Mouse (Mus musculus): ENCODE measurements around the gene Exosc8. TPM values are rescaled to one million over a fixed set of nuclear protein-coding genes. Genes with fewer than 3 reads are reported as not detected.

The Exosc8 gene
- 10 to 100 TPM; 17.8 to 19.3 TPM for total RNA-seq (2021)
- long read RNA-seq, experiment 1, transcript Exosc8-201 (11 exons, 1,300 nt), result major isoform, 11 of 17 reads
- long read RNA-seq, experiment 1, partial matches to known transcripts, result 2 of 17 reads
- long read RNA-seq, experiment 1, other reads (novel, unspliced or antisense), result 4 of 17 reads
- long read RNA-seq, experiment 2, transcript Exosc8-201 (11 exons, 1,300 nt), result major isoform, 8 of 10 reads
- long read RNA-seq, experiment 2, partial matches to known transcripts, result 1 of 10 reads
- long read RNA-seq, experiment 2, other reads (novel, unspliced or antisense), result 1 of 10 reads

DNA sequence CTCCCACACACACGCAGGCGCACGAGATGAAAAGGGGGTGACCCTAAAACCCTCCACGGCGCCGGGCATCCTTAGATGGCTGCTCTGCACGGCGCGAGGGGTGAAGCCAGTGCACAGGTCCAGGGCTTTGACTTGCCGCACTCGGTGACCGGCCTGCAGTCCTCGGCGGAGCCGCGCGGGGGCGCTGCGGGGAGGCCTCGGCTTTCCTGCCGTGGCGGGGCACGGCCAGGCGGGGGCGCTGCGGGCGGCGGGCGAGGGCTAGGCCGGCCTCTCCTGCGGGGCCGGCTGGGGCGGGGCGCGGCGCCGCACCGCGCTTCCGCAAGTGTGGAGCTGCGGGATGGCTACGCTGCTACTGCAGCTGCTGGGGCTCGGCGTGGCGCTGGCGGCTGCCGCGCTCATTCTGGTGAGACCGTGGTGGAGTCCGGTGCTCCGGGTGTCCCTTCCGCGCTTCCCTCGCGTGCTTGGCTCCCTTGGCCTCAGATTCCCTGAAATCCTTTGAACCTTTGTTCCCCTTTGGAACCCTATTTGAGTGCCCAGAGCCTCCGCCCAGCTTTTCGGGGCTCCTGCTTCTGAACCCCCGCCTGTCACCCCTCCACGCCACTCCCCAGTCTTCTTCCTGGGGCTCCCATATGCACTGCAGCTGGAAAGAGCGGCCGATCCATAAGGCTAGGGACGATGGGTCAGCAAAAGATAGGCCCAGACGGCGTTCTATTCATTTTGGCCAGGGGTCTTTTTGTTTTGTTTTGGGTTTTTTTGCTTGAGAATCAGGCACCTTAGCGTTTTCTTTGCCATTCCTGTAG, at the start of gene Exosc8, which contains the start of gene Alg5:
Gene Exosc8, minus strand, starts transcription at position 147 of the 800 bp plus-strand sequence.
Gene Alg5, plus strand, starts transcription at position 293 of the 800 bp plus-strand sequence.
- DNase-seq, result peak; percentile 88 to 97

DNA sequence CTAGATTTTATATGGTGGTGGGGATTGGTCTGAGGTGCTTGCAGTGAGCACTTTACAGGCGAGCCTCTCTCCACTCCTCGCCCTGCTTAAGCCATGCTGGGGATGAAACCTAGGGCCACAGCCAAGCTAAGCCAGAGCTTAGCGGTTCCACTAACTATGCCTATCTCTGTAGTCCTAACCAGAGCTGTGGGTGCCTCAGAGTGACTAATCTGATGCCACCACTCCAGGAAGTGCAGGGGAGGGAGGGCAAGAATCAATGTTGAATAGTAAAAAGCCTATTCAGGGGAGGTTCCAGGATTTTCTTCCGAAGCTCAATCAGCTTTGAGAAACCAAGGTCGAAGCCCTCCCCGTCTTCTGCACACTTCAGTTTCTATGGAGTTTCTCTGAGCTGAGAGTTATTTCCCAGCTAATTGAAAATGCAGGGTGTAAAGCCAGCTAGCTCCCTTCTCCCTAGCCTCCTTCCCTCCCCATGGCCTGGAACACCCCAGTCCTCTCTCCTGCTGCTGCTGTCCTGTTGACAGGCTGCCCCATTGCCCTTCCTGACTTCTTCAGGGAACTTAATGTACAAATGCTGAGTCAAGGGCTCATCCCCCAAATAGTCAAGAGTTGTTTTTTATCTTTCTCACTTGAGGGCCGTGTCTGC, 40.9 kb upstream of the Exosc8 start:
- no peak for DNase-seq

DNA sequence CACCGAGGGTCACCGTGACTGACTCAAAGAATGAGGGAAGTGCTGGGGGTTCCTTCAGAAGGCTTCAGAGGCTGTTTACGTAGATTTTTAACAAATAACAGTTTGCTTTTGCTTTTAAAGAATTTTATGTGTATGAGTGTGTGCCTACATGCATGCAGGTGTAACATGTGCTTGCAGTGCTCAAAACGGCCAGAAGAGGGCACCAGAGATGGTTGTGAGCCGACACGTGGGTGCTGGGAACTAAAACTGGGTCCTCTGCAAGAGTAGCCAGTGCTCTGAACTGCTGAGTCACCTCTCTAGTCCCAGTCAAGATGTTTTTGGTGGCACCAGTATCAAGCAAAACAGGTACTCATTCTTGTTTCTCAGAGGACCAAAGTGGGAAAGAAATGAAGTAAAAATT, 38.4 kb upstream of the Exosc8 start:
- no peak for DNase-seq

DNA sequence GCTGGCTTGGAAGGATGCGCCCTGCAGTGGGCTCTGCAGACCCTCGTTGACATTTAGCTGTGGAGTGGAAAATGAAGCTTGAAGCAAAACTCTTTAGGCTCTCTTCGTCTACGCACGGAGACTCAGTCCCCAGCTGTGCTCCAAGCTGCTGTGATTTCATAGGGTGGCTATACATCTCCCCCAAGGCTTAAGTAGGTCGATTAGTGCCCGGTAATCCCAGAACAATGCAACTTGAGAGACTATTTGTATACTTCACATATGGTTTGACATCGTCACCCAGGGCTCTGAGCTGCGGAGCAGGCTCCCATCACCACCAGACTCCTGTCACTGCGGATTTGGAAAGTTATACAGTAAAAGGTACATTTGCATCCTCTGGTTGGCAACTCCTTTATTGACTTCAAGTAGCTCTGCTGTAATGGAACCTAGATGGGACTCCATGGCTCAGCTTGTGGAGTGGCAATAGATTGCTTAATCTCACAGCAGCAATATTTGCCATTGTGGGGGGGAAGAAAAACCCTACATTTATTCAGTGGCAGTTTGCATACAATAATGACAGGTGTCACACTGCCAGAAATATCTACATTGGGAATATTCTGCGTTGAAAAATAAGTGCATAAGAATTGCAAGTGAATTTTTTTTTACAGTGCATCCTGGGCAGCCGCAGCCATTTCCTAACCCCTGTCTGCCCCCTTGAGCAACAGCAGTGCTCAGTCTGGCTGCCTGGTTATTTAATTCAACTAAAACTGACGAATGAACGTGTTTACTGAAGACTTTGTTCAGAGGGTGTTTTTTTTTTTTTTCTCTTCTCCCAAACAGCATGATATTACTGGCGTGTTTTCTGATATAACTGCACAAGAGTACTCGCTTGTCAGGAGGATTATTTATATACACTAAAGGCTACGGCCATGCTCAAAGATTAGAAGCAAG, 34.4 kb upstream of the Exosc8 start:
- DNase-seq, result no peak

DNA sequence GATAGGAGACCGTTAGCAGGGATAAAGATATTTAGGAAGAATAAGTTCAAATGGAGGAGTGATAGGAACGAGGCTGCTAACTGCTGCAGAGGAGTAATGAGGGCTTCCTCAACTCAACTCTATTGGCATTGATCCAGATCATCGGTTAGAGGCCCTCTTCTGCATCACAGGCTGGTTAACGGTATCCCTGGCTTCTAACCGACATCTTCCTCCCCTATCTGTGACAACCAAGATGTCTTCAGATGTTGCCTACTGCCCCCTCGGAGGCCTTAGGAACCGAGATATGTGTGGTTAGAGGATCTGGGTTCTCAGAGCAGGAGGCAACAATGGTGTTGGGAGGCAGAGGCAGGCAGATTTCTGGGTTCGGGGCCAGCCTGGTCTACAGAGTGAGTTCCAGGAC, 33.4 kb upstream of the Exosc8 start:
- DNase-seq, result no peak

DNA sequence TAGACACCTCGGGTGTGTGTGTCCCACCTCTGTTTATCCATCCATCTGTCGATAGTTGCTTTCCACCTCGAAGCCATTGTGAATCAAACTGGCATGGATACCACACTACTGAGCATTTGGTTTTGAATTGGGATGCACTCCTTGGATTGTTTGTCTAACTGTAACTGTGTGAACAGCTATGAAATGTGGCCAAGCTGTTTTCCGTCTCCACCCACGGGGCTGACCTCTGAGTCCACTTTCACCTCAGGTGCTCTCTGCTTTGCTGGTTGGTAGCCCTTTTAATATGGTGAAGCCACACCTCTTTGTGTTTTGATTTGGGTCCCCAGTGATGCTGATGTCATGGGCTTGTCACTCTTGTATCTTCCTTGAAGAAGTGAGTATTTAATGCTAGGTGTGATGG, 31.6 kb upstream of the Exosc8 start:
- no peak for DNase-seq

DNA sequence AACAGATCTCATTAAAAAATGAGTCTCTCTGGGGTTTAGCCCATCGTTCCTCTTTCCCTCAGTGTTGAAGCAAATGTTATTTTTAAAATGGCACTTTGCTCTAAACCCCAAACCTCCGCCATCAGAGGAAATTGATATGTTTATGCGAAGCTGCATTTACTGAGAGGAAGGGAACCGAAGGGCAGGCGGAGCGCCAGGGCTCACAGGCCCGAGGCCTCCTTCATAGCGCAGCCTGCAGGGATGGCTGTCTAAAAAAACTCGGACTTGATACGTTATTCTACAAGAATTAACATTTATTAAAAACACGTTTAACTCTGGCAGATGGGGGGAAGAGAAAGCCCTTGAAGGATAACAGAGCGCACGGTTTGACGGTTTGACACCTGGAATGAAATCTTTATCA, 30.8 kb upstream of the Exosc8 start:
- no peak for DNase-seq

DNA sequence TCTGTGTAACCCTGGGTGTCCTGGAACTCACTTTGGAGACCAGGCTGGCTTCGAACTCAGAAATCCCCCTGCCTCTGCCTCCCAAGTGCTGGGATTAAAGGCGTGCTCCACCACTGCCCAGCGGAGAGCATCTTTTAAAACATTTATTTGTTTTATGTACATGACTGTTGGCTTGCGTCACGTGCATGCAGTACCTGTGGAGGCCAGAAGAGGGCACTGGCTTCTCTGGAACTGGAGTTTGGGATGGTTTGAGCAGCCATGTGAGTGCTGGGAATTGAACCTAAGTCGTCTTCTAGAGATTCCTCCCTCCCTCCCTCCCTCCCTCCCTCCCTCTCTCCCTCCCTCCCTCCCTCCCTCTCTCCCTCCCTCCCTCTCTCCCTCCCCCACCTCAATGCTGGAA, 30.3 kb upstream of the Exosc8 start:
- DNase-seq, result peak in 1 of 2 experiments; percentile 10

DNA sequence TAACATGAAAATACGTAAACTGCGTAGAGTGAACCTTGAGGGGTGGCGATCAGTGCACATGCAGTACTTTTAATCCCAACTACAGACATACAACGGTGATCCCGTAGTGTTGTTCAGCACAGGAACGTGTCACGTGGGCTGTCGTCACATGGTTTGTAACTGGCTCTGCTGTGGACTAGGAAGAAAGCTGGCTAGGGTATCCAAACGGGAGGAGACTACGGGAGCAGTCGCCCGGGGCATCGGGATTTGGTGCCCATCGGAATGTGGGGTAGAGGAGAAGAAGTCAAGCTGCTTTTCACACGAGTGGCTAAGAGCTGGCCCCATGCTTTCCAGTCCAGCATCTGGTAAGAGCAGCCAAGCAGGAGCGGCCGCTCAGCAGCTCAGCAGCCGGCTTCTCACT, 29.2 kb upstream of the Exosc8 start:
- peak; percentile 70 for DNase-seq

DNA sequence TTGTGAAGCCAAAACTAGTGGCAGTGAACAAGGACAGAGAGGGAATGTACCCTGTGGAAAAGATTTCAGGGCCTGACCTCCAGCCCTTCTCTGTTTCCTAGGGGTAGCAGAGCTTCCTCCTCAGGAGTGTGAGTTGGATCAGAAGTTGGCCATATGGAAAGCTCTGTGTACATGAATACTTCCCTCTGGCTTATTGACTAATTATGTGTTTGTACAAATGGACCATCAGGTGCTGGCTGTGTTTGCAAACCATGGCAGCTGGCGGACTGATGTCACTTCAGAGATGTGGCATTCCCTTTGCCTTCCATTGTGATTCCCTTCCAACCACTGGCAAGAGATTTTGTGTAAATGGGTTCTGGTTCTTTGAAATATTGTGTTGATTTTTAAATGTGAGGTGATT, 26.1 kb upstream of the Exosc8 start:
- no peak for DNase-seq

DNA sequence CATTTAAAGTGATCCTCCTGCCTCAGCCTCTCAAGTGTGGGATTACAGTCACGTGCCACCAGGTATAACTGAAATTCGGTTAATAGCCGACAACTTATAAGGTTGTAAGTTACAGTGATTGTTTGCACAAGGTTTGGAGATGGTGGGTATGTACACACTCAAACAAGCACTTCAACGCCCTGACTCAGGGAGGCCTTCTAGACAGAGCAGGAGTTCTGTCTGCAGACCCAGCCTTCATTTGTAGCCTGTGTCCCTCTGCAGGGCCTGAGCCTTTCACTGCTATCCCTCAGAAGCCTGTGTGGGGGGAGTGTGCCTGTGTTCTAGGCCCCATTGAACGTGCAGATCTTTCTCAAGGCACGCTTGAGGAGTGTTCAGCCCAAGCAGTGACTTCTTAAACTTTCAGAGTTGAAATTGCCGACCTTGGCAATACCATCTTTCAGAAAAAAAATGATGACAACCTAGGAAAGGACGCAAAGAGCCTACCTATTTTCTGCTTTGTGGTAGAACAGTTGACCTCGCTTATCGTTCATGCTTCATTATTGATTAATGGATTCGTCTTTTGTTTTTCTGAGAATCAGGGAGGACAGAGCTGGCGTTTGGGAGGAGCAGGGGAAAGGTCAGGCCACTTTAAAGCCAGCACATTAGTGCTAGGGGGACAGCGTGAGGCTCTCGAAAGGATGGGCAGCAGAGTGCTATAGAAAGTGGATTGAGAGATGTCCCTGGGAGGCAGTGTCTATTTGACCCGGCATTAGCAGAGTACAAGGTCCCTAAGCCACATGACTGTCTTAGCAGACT, 25.3 kb upstream of the Exosc8 start:
- DNase-seq, result no peak

DNA sequence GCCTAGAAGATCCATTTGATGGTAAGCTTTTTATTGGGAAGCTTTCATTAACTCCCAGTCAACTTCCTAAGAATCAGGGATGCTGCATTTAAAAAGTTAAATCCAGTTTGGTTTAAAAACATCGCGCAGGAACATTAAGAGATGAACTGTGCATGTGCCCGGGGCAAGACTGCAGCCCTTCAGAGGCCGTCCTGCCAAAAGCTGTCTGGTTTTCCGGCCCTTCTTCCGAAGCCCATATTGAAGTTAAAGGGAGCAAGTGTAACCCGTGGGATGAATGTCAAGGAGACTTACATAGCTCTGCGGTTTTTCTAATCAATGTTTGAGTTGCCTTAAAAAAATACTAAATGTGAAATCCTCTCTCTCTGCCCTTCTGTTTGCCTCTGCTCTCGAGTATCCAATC, 24.0 kb upstream of the Exosc8 start:
- no peak for DNase-seq

DNA sequence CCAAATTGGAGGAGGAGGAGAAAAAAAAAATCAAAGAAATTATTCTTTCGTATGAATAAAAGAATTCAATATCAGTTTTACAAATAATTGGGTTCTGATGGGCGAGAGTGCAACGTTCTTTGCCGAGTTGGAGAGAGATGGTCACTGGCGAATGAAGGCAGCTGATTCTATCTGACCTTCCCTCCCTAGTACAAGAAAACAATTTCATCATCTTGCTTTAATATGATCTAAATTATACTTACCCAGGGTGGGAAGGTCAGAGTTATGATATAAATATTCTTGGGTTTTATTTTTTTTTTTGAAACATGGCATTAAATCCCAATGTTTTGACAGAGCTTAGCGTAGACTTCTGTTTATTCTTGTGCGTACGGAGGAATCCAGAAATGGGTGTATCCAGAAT, 22.3 kb upstream of the Exosc8 start:
- no peak for DNase-seq

DNA sequence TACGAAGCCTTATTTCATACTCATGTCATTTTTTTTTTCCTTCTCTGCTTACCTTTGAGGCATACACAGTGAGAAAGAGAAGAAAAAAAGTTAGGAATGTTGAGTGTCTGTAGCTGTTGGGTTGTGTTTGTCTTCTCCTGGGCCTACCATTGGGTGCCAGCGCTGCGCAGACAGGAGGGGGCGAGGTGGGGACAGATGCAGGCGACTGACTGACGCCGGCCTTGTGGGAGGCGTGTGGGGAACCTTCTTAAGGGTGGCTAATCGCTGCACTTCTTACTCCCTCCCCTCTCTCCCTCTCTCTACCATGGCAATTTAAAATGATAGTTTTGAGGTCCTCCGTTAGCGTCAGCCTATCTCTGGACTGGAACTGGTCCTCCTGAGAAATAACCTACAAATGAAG, 20.9 kb upstream of the Exosc8 start:
- peak; percentile 19 to 33 for DNase-seq

DNA sequence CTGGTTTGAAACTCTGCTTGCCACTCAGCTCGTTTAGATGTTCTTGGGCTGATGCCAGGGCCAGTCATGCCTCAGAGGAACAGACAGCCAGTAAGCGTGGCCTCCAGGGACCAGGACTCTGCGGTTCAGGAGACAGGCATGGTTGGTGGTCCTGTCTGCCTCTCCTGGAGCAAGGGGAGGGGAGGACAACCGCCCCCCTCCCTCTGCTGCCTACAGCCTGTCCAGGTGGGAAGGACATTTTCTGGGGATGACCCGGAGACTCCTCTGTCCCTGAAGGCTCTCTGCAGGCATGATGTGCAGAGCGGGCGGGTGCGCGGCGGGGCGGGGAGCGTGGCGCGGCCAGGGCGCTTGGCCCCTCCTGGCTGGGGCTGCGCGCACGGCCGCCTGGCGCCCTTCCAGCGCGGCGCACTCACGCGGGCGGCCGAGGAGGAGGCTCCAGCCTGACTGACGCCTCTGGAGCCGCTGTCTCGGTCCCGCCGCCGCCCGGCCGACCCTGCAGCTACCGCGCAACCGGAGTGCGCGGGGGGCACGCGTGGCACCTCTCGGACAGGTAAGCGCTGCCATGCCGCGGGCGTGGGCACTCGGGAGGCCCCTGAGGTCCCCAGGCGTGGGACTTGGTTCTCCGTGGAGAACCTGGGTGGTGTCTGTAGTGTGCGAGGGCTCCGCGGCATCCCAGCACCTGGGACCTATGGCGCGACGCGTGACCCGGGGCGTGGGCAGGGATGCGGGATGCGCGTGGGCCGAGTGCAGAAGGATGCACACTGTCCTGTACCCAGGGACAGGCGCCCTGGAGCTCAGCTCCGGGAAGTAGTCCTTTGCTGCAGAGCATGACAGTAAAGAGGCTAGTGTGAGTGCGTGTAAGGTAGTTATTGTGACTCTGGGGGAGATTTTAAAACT, 20.2 kb upstream of the Exosc8 start, which contains the start of gene Smad9:
Gene Smad9, plus strand, starts transcription at position 438 of the 897 bp plus-strand sequence.
- peak; percentile 57 to 70 for DNase-seq

DNA sequence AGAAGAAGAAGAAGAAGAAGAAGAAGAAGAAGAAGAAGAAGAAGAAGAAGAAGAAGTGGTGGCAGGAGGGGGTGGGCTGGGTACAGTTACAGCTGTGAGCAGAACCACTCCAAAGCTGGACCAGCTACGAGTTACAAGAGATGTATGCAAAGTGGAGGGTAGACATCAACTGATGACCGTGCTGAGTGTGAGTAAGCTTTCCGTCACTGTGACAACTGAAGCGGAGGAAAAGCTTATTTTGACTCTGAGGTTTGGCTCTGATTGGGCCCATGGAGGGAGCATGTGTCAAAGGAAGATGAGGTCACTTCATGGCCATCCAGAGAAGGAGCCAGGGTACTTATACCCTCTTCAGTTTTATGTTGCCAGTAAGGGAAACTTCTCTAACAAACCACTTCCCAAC, 18.2 kb upstream of the Exosc8 start:
- DNase-seq, result no peak

DNA sequence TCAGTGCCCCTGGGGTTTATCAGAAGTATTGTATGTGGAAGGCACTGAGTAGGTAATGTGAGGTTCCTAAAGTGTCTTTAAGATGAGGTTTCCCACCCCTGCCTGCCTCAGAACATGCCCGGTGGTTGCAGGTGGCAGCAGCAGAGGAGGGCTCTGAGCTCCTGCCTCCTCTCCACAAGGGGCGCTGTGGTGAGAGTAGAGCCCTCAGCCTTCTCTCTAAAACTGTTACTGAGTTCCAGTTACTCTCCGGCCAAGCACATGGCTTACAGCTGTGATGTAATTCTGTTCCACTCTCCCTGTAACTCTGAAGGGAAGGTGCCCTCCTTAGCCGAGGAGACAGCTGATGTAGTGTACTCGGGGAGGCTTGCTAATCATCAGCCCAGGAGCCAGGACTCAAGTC, 10.6 kb upstream of the Exosc8 start:
- no peak for DNase-seq

DNA sequence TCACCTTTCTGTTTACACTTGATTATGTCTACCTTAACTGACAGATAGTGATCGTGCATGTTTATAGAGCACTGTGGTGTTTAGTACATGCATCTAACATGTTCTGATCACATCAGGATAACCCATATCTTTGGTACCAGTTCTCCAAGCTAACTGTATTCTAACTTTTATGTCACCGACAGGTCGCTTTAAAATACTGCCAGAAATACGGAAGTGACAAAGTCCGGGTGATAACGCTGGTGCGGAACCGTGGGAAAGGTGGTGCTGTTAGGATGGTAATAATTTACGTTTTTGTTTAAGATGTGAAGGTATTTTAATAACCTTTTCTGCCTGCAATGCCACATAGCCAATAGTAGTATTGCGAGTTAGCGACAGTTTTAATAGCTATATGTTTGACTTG, 6.8 kb upstream of the Exosc8 start:
- DNase-seq, result no peak

DNA sequence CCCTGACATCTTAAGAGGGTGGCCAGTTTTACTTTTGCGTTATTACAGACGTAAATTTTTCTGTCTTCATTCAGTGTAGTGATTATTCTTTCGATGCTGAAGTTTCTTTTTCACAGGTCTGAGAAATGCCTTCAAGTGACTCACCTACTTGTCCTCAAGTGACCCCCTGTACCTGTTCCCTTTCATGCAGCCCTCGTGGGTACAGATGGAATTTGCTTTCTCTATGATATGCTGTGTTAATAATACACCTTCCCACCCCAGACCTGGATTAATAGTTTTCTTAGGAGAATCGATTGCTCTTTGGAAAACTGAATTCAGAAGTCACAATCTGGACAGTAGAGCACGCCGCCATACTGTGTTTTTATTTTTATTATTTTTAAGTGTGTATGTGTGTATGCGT, 2.1 kb upstream of the Exosc8 start:
- DNase-seq, result no peak
